Mouse (Mus musculus) MEL (cell line): ENCODE measurements around the gene 4931406P16Rik. TPM values are rescaled to one million over a fixed set of nuclear protein-coding genes. Genes with fewer than 3 reads are reported as not detected.
"Not testable (repeated sequence)": the region's sequence is repeated elsewhere in the genome, so short reads cannot be mapped to it uniquely, and the experiment has no call there.

Experiments used
- DNase-seq: peaks from one replicate; pipeline ENCODE4 v3.0.0; 2011; ENCODE audit warnings: low read depth, low spot score
- H3K27ac ChIP-seq: 2 replicates; pipeline ENCODE4 v1.5.1; 2012; ENCODE audit warnings: low read depth, mild to moderate bottlenecking, control low read depth, low read length, moderate library complexity; ENCODE audit not compliant: control insufficient read depth
- H3K27me3 ChIP-seq, 2 experiments: fragments of 150-350 bp in 1 of 2; sonication (generic) in 1 of 2; 2 replicates each; pipeline ENCODE4 v1.6.1; 2012; ENCODE audit warnings: low read length in 2 of 2, mild to moderate bottlenecking in 2 of 2, improper control_type of control experiment in 1 of 2, moderate library complexity in 1 of 2; ENCODE audit not compliant: insufficient read depth in 2 of 2, control insufficient read depth in 1 of 2
- H3K36me3 ChIP-seq, 2 experiments: 2 replicates each; pipeline ENCODE4 v1.6.1; 2012 to 2014; ENCODE audit warnings: low read length in 2 of 2, improper control_type of control experiment in 1 of 2, inconsistent platforms in 1 of 2, mild to moderate bottlenecking in 1 of 2; ENCODE audit not compliant: insufficient read depth in 2 of 2, control insufficient read depth in 1 of 2
- H3K4me1 ChIP-seq, 2 experiments: fragments of 150-350 bp in 1 of 2; sonication (generic) in 1 of 2; 2 replicates each; pipeline ENCODE4 v1.6.1; 2012; ENCODE audit warnings: low read length in 2 of 2, improper control_type of control experiment in 1 of 2, mild to moderate bottlenecking in 1 of 2; ENCODE audit not compliant: insufficient read depth in 2 of 2, control insufficient read depth in 1 of 2
- H3K4me3 ChIP-seq, 2 experiments: fragments of 150-350 bp in 1 of 2; sonication (generic) in 1 of 2; 2 replicates each; pipeline ENCODE4 v1.5.1; 2012; ENCODE audit warnings: low read depth in 2 of 2, low read length in 2 of 2, mild to moderate bottlenecking in 2 of 2, moderate library complexity in 2 of 2, control low read depth in 1 of 2, improper control_type of control experiment in 1 of 2; ENCODE audit not compliant: control insufficient read depth in 1 of 2, insufficient read depth in 1 of 2
- H3K79me2 ChIP-seq: 2 replicates; pipeline ENCODE4 v1.6.1; 2012; ENCODE audit warnings: mild to moderate bottlenecking, low read length, moderate library complexity; ENCODE audit not compliant: control insufficient read depth, poor library complexity, insufficient read depth
- H3K9ac ChIP-seq: 2 replicates; pipeline ENCODE4 v1.6.1; 2012; ENCODE audit warnings: low read depth, mild to moderate bottlenecking, control low read depth, low read length, moderate library complexity; ENCODE audit not compliant: control insufficient read depth, poor library complexity, severe bottlenecking
- H3K9me3 ChIP-seq: fragments of 150-350 bp; sonication (generic); replicated peaks from 2 replicates; pipeline ENCODE4 v1.6.1; 2012; ENCODE audit warnings: mild to moderate bottlenecking, low read length, improper control_type of control experiment, moderate library complexity; ENCODE audit not compliant: insufficient read depth
- BHLHE40 ChIP-seq: IDR thresholded peaks from 2 replicates; pipeline ENCODE4 v1.6.1; 2012; ENCODE audit warnings: low read depth, mild to moderate bottlenecking, inconsistent platforms, low read length, improper control_type of control experiment, borderline replicate concordance
- CTCF ChIP-seq, 3 experiments: IDR thresholded peaks in 2 of 3; conservative IDR thresholded peaks in 1 of 3; 2 replicates each; pipeline ENCODE4 v1.5.1; 2011 to 2012; ENCODE audit warnings: low read length in 3 of 3, low read depth in 2 of 3, mild to moderate bottlenecking in 2 of 3, improper control_type of control experiment in 1 of 3, inconsistent platforms in 1 of 3, mixed read lengths in 1 of 3, moderate library complexity in 1 of 3; ENCODE audit not compliant: control insufficient read depth in 1 of 3, insufficient read depth in 1 of 3, poor library complexity in 1 of 3, severe bottlenecking in 1 of 3
- EP300 ChIP-seq, 2 experiments: IDR thresholded peaks; 2 replicates each; pipeline ENCODE4 v1.6.1; 2011; ENCODE audit warnings: improper control_type of control experiment in 2 of 2, low read length in 2 of 2, low read depth in 1 of 2, mild to moderate bottlenecking in 1 of 2
- GATA1 ChIP-seq: IDR thresholded peaks from 2 replicates; pipeline ENCODE4 v1.6.1; 2011; ENCODE audit warnings: low read depth, low read length, improper control_type of control experiment
- JUND ChIP-seq: IDR thresholded peaks from 2 replicates; pipeline ENCODE4 v1.6.1; 2011; ENCODE audit warnings: low read depth, mild to moderate bottlenecking, improper control_type of control experiment, low read length
- KAT2A ChIP-seq: conservative IDR thresholded peaks from 2 replicates; pipeline ENCODE4 v1.6.1; 2012; ENCODE audit warnings: low read depth, low read length, improper control_type of control experiment, inconsistent platforms
- MEF2A ChIP-seq: IDR thresholded peaks from 2 replicates; pipeline ENCODE4 v1.6.1; 2014; ENCODE audit warnings: low read depth, mild to moderate bottlenecking, inconsistent platforms, low read length, improper control_type of control experiment; ENCODE audit not compliant: poor library complexity, insufficient replicate concordance, severe bottlenecking; ENCODE audit errors: extremely low read depth
- NRF1 ChIP-seq: IDR thresholded peaks from 2 replicates; pipeline ENCODE4 v1.6.1; 2014; ENCODE audit warnings: low read depth, mild to moderate bottlenecking, inconsistent platforms, low read length, improper control_type of control experiment, moderate library complexity; ENCODE audit not compliant: poor library complexity, insufficient read depth, severe bottlenecking
- POLR2AphosphoS2 ChIP-seq: IDR thresholded peaks from 2 replicates; pipeline ENCODE4 v1.6.1; 2011; ENCODE audit warnings: low read length, improper control_type of control experiment
- RAD21 ChIP-seq: IDR thresholded peaks from 2 replicates; pipeline ENCODE4 v1.6.1; 2011; ENCODE audit warnings: mild to moderate bottlenecking, low read depth, low read length, improper control_type of control experiment
- SIN3A ChIP-seq: IDR thresholded peaks from 2 replicates; pipeline ENCODE4 v1.6.1; 2012; ENCODE audit warnings: low read length, improper control_type of control experiment, inconsistent platforms
- TBP ChIP-seq: IDR thresholded peaks from 2 replicates; pipeline ENCODE4 v1.8.0; 2011; ENCODE audit warnings: low read depth, low read length, improper control_type of control experiment
- UBTF ChIP-seq: IDR thresholded peaks from 2 replicates; pipeline ENCODE4 v1.6.1; 2012; ENCODE audit warnings: low read depth, mild to moderate bottlenecking, inconsistent platforms, low read length, improper control_type of control experiment, moderate library complexity, borderline replicate concordance; ENCODE audit not compliant: insufficient read depth
- ZC3H11A ChIP-seq: IDR thresholded peaks from 2 replicates; pipeline ENCODE4 v1.6.1; 2012; ENCODE audit warnings: low read depth, mild to moderate bottlenecking, inconsistent platforms, low read length, improper control_type of control experiment
- ZMIZ1 ChIP-seq: IDR thresholded peaks from 2 replicates; pipeline ENCODE4 v1.6.1; 2012; ENCODE audit warnings: low read depth, mild to moderate bottlenecking, inconsistent platforms, low read length, improper control_type of control experiment, moderate library complexity
- polyA plus RNA-seq, 2 experiments: library from polyadenylated mRNA; stranded (reverse) in 1 of 2; unstranded in 1 of 2; fragments of >175 nt in 1 of 2; fragments of >200 nt in 1 of 2; gene quantifications; 2 replicates each; pipeline versions ENCODE4 v1.2.1 to v1.2.4; 2012; ENCODE audit warnings: low replicate concordance in 2 of 2, low read depth in 1 of 2; ENCODE audit not compliant: insufficient read length in 2 of 2, insufficient read depth in 1 of 2, missing spikeins in 1 of 2
- total RNA-seq: library from RNA; depleted of rRNA; stranded (reverse); fragments of 300-350 nt; gene quantifications from 2 replicates; pipeline ENCODE4 v1.2.3, GENCODE M21; 2012

The 4931406P16Rik gene
- total and polyA plus RNA-seq, 3 experiments = 7.8 to 18.0 TPM; not detected in 1

GRCm38 (mm10) chr7:34337268-34337667 is 23.9 kb upstream of the 4931406P16Rik start:
- Histone ChIP-seq H3K36me3 (no peaks in the 10 kb centered on the region), H3K27me3 (no peaks in the 10 kb centered on the region), H3K9ac (no peak overlapping the region), H3K4me1 (no peaks in the 10 kb centered on the region), H3K27ac (no peak overlapping the region), H3K9me3 (no peaks in the 10 kb centered on the region), H3K4me3 (no peak overlapping the region), H3K79me2 (no peaks in the 10 kb centered on the region)
- no peak for DNase-seq
- TF ChIP-seq SIN3A (no peak), ZMIZ1 (no peak), NRF1 (no peak), ZC3H11A (no peak), TBP (no peak), CTCF (IDR thresholded peaks at IDR 0.05 in 2 of 3, conservative IDR thresholded peaks at IDR 0.05 in 1 of 3; ENCODE audit: control insufficient read depth in 1 of 3, insufficient read depth in 1 of 3, low read depth in 2 of 3, low read length in 3 of 3, poor library complexity in 1 of 3, severe bottlenecking in 1 of 3) (no peak), UBTF (no peak), MEF2A (no peak), RAD21 (no peak), JUND (no peak), EP300 (IDR thresholded peaks at IDR 0.05; ENCODE audit: low read depth in 1 of 2, low read length in 2 of 2) (no peak), POLR2AphosphoS2 (no peak), BHLHE40 (no peak), KAT2A (no peak), GATA1 (no peak)

GRCm38 (mm10) chr7:34336545-34336944 is 23.2 kb upstream of the 4931406P16Rik start:
- not testable (repeated sequence) for H3K79me2 ChIP-seq, DNase-seq, H3K36me3 ChIP-seq, H3K27me3 ChIP-seq, H3K4me1 ChIP-seq, H3K4me3 ChIP-seq, H3K9ac ChIP-seq, H3K9me3 ChIP-seq, H3K27ac ChIP-seq
- TF ChIP-seq RAD21 = peak; percentile 26
- peak in 2 of 3 experiments; percentile 16 to 36; a peak in 2 of 6 replicates for TF ChIP-seq CTCF (IDR thresholded peaks at IDR 0.05 in 2 of 3, conservative IDR thresholded peaks at IDR 0.05 in 1 of 3; ENCODE audit: control insufficient read depth in 1 of 3, insufficient read depth in 1 of 3, low read depth in 2 of 3, low read length in 3 of 3, poor library complexity in 1 of 3, severe bottlenecking in 1 of 3)
